Mouse (Mus musculus): ENCODE data around the gene Zfp961. TPM values are rescaled to one million over a fixed set of nuclear protein-coding genes. Genes with fewer than 3 reads are reported as not detected.

Zfp961 gene
- polyA plus RNA-seq, 1 experiment from 2014 or later = 18.3 TPM

Other genes with a start within 250 kb of the Zfp961 start
- 0.64 and 1.0 TPM in 2 replicates for gene B3gnt3, start 249.2 kb upstream of the Zfp961 start, polyA plus RNA-seq (2016; fragmentation: Nextera tagmentation; extraction: Ambion mirVana)
- gene Fcho1, start 225.3 kb upstream of the Zfp961 start, polyA plus RNA-seq (2016; fragmentation: Nextera tagmentation; extraction: Ambion mirVana) = 16.7 and 26.9 TPM in 2 replicates
- 4.3 and 5.3 TPM in 2 replicates for gene Zfp709, start 69.0 kb upstream of the Zfp961 start, polyA plus RNA-seq (2016; fragmentation: Nextera tagmentation; extraction: Ambion mirVana)
- gene Zfp882, start 42.4 kb upstream of the Zfp961 start, polyA plus RNA-seq (2016; fragmentation: Nextera tagmentation; extraction: Ambion mirVana) = 8.6 and 8.7 TPM in 2 replicates
- gene Zfp617, start 42.4 kb upstream of the Zfp961 start, polyA plus RNA-seq (2016; fragmentation: Nextera tagmentation; extraction: Ambion mirVana) = 31.7 and 34.2 TPM in 2 replicates
- gene Cyp4f18, start 58.6 kb downstream of the Zfp961 start, polyA plus RNA-seq (2016; fragmentation: Nextera tagmentation; extraction: Ambion mirVana) = 0.50 and 1.0 TPM in 2 replicates
- not detected in 2 replicates for gene Olfr372, start 90.2 kb downstream of the Zfp961 start, polyA plus RNA-seq (2016; fragmentation: Nextera tagmentation; extraction: Ambion mirVana)
- 0.04 TPM in 1 of 2 replicates, not detected in the other for gene Olfr373, start 132.1 kb downstream of the Zfp961 start, polyA plus RNA-seq (2016; fragmentation: Nextera tagmentation; extraction: Ambion mirVana)
- gene Olfr374, start 156.0 kb downstream of the Zfp961 start, polyA plus RNA-seq (2016; fragmentation: Nextera tagmentation; extraction: Ambion mirVana) = not detected in 2 replicates
- gene Tpm4, start 183.9 kb downstream of the Zfp961 start, polyA plus RNA-seq (2016; fragmentation: Nextera tagmentation; extraction: Ambion mirVana) = 481 and 624 TPM in 2 replicates
- 141 and 155 TPM in 2 replicates for gene Rab8a, start 210.2 kb downstream of the Zfp961 start, polyA plus RNA-seq (2016; fragmentation: Nextera tagmentation; extraction: Ambion mirVana)
- gene Hsh2d, start 238.6 kb downstream of the Zfp961 start, polyA plus RNA-seq (2016; fragmentation: Nextera tagmentation; extraction: Ambion mirVana) = not detected in 2 replicates